In the genomic region with DNA sequence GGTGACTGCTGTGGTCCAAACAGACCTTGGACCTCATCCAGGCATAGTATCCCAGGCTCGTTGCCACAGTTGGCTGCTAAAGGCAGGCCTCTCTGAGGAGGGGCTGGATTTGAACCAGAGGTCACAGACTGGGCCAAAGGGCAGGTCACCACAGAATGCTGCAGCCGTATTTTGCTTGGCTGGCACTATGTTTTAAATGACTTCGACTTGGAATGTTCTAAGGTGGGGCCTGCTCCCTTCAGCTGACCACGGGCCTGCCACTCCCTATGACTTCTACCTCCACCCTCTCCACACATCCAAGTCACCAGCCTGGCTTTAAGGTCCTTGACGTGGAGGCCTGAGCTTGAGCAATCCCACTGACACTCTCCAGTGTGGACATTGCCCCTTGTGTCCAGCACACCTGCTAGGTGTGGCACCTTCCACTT, we compare ENCODE assay signal across 12 mouse cellular contexts. TPM values are rescaled to one million over a fixed set of nuclear protein-coding genes. Genes with fewer than 3 reads are reported as not detected.
DNase-seq lines count a peak whose midpoint lies in the region; ATAC-seq and TF ChIP-seq lines count a peak whose summit lies in the region.
"Had no signal": no experiment of that assay in that cellular context is flagged by ENCODE, and none has a peak within 500 bp of the region (broad histone marks: within the 10 kb centered on the region; RNA-seq: fewer than 3 reads in every experiment).

No protein-coding gene starts in this region.

- TF ChIP-seq POLR2A in liver, adult 2 months (IDR thresholded peaks at IDR 0.05; ENCODE audit: extremely low read depth, insufficient read depth, low read length): no peak

- 14% methylated on average over 5 of the region's 5 CpGs for WGBS in liver, adult 2 months
- WGBS in liver, embryonic 11.5 days: 63% methylated on average over 5 of the region's 5 CpGs
- WGBS in stomach, postnatal 0 days: 45% methylated on average over 5 of the region's 5 CpGs

- H3K79me2 ChIP-seq in liver, adult 2 months (ENCODE audit: control insufficient read depth, insufficient read depth, low read length): no peaks in the 10 kb centered on the region

- no peak overlapping the region for H3K4me3 ChIP-seq in liver, adult 2 months (ENCODE audit: insufficient read depth, low read depth, low read length)
- H3K4me3 ChIP-seq in liver, embryonic 11.5 days (ENCODE audit: low read depth, low read length): no peak overlapping the region
- H3K4me3 ChIP-seq in stomach, postnatal 0 days (ENCODE audit: low read depth, low read length): no peak overlapping the region
- H3K4me3 ChIP-seq: forebrain, embryonic 10.5 days; limb, embryonic 15.5 days had no signal

- no peak overlapping the region for H3K4me2 ChIP-seq in liver, embryonic 11.5 days
- H3K4me2 ChIP-seq in stomach, postnatal 0 days (replicated peaks; ENCODE audit: low read depth): no peak overlapping the region
- H3K4me2 ChIP-seq: limb, embryonic 15.5 days had no signal

- no peaks in the 10 kb centered on the region for H3K27me3 ChIP-seq in liver, adult 2 months (ENCODE audit: control insufficient read depth, insufficient read depth, low read length)
- no peaks in the 10 kb centered on the region for H3K27me3 ChIP-seq in liver, embryonic 11.5 days (replicated peaks; ENCODE audit: control insufficient read depth, insufficient read depth, low read length)
- no peaks in the 10 kb centered on the region for H3K27me3 ChIP-seq in stomach, postnatal 0 days (ENCODE audit: control insufficient read depth, insufficient read depth, low read length)
- H3K27me3 ChIP-seq: limb, embryonic 15.5 days had no signal

- H3K4me1 ChIP-seq in liver, adult 2 months (ENCODE audit: control insufficient read depth, insufficient read depth, low read length): peaks cover 2% of the 10 kb centered on the region; the same call in 1 of the 2 replicates
- no peaks in the 10 kb centered on the region for H3K4me1 ChIP-seq in liver, embryonic 11.5 days (replicated peaks; ENCODE audit: control insufficient read depth, insufficient read depth, low read length)
- H3K4me1 ChIP-seq in stomach, postnatal 0 days (replicated peaks; ENCODE audit: control insufficient read depth, insufficient read depth): 0 out of 2 replicates have a peak, but pooled peaks cover 4% of the 10 kb centered on the region
- H3K4me1 ChIP-seq: forebrain, embryonic 10.5 days; limb, embryonic 15.5 days had no signal

- peak; percentile 86 for DNase-seq in liver, adult 2 months (ENCODE audit: extremely low read depth, low read depth, low spot score)
- no peak for DNase-seq in liver, embryonic 11.5 days (ENCODE audit: low spot score)
- peak; percentile 51 for DNase-seq in heart, postnatal 4 days
- DNase-seq in kidney, postnatal 4 days: peak; percentile 45 to 62
- peak; percentile 74 for DNase-seq in stomach, postnatal 0 days (ENCODE audit: low spot score)
- no peak for DNase-seq in right cerebral cortex, postnatal 25 days
- no peak for DNase-seq in layer of hippocampus, postnatal 36 days

- H3K36me3 ChIP-seq in liver, adult 2 months (ENCODE audit: control insufficient read depth, insufficient read depth, low read length): no peaks in the 10 kb centered on the region
- H3K36me3 ChIP-seq in liver, embryonic 11.5 days (ENCODE audit: control insufficient read depth, insufficient read depth, low read length): no peaks in the 10 kb centered on the region
- H3K36me3 ChIP-seq in stomach, postnatal 0 days (ENCODE audit: control insufficient read depth, insufficient read depth, low read length): no peaks in the 10 kb centered on the region
- H3K36me3 ChIP-seq: forebrain, embryonic 10.5 days; limb, embryonic 15.5 days had no signal

- TF ChIP-seq CTCF in liver, adult 2 months (IDR thresholded peaks at IDR 0.05; ENCODE audit: low read depth, low read length): no peak
- no peak for TF ChIP-seq CTCF in stomach, postnatal 0 days (IDR thresholded peaks at IDR 0.05; ENCODE audit: low read depth)

- no peak for TF ChIP-seq EP300 in stomach, postnatal 0 days (optimal IDR thresholded peaks at IDR 0.05)

- no peaks in the 10 kb centered on the region for H3K9me3 ChIP-seq in liver, embryonic 11.5 days (ENCODE audit: control insufficient read depth, low read length)
- no peaks in the 10 kb centered on the region for H3K9me3 ChIP-seq in stomach, postnatal 0 days (ENCODE audit: control insufficient read depth, low read length)
- H3K9me3 ChIP-seq: forebrain, embryonic 10.5 days; limb, embryonic 15.5 days had no signal

- no peak for ATAC-seq in liver, embryonic 11.5 days (replicated peaks; ENCODE audit: low FRiP score)
- peak; percentile 96 for ATAC-seq in stomach, postnatal 0 days (ENCODE audit: low FRiP score, low TSS enrichment)

- no peak overlapping the region for H3K9ac ChIP-seq in liver, adult 2 months (ENCODE audit: low read depth, low read length)
- H3K9ac ChIP-seq in liver, embryonic 11.5 days (ENCODE audit: low read depth, low read length): no peak overlapping the region
- no peak overlapping the region for H3K9ac ChIP-seq in stomach, postnatal 0 days (ENCODE audit: low read length)
- H3K9ac ChIP-seq: limb, embryonic 15.5 days had no signal

- no peak overlapping the region for H3K27ac ChIP-seq in liver, adult 2 months (replicated peaks; ENCODE audit: insufficient read depth, low read depth, low read length)
- H3K27ac ChIP-seq in liver, embryonic 11.5 days (ENCODE audit: low read depth, low read length): no peak overlapping the region
- no peak overlapping the region for H3K27ac ChIP-seq in stomach, postnatal 0 days (replicated peaks)
- H3K27ac ChIP-seq: forebrain, embryonic 10.5 days; limb, embryonic 15.5 days had no signal

RNA-seq across cellular contexts. Expression of gene Rasl12, which starts 10.6 kb away (rescaled TPM):
- 0.09 and 0.13 TPM in 2 replicates for total RNA-seq in liver, adult 2 months (2014; rRNA removed)
- 0.17 and 0.32 TPM in 2 replicates for polyA plus RNA-seq in liver, adult 2 months (2012; rRNA removed)
- polyA plus RNA-seq in liver, embryonic 11.5 days (2014; fragmentation: Nextera tagmentation; extraction: Ambion mirVana): 1.4 TPM in 2 replicates
- total RNA-seq in heart, postnatal 4 days (2021): 10 to 100 TPM in 1 of 2 experiments, 1 to 10 TPM in 1; 10.0 to 10.7 TPM
- polyA plus RNA-seq in stomach, postnatal 0 days (2015; fragmentation: Nextera tagmentation; extraction: Ambion mirVana): 3.7 and 3.9 TPM in 2 replicates
- total RNA-seq in layer of hippocampus, postnatal 36 days (2021): 1 to 10 TPM; 3.3 to 3.7 TPM

RNA-seq across cellular contexts. Expression of gene Slc51b, which starts 13.9 kb away (rescaled TPM):
- total RNA-seq in liver, adult 2 months (2014; rRNA removed): 2.9 and 3.2 TPM in 2 replicates
- 0.14 and 0.22 TPM in 2 replicates for polyA plus RNA-seq in liver, adult 2 months (2012; rRNA removed)
- polyA plus RNA-seq in liver, embryonic 11.5 days (2014; fragmentation: Nextera tagmentation; extraction: Ambion mirVana): not detected in 2 replicates
- total RNA-seq in heart, postnatal 4 days (2021): not detected
- polyA plus RNA-seq in stomach, postnatal 0 days (2015; fragmentation: Nextera tagmentation; extraction: Ambion mirVana): not detected in 2 replicates
- not detected for total RNA-seq in layer of hippocampus, postnatal 36 days (2021)
- total RNA-seq: midbrain, postnatal 0 days had no signal
- polyA plus RNA-seq: brain, embryonic 14.5 days; forebrain, embryonic 10.5 days; gonadal fat pad, adult 2 months; limb, embryonic 15.5 days; midbrain, postnatal 0 days had no signal

RNA-seq across cellular contexts. Expression of gene Kbtbd13, which starts 17.4 kb away (rescaled TPM):
- total RNA-seq in liver, adult 2 months (2014; rRNA removed): 0.20 and 0.28 TPM in 2 replicates
- 0.14 and 0.49 TPM in 2 replicates for polyA plus RNA-seq in liver, adult 2 months (2012; rRNA removed)
- polyA plus RNA-seq in liver, embryonic 11.5 days (2014; fragmentation: Nextera tagmentation; extraction: Ambion mirVana): 0.43 and 0.81 TPM in 2 replicates
- 1 to 10 TPM; 1.1 to 1.2 TPM for total RNA-seq in heart, postnatal 4 days (2021)
- 0.38 and 0.49 TPM in 2 replicates for polyA plus RNA-seq in stomach, postnatal 0 days (2015; fragmentation: Nextera tagmentation; extraction: Ambion mirVana)
- total RNA-seq in layer of hippocampus, postnatal 36 days (2021): under 1 TPM; 0.22 to 0.25 TPM

RNA-seq across cellular contexts. Expression of gene Mtfmt, which starts 26.7 kb away (rescaled TPM):
- total RNA-seq in liver, adult 2 months (2014; rRNA removed): 5.5 and 5.8 TPM in 2 replicates
- polyA plus RNA-seq in liver, adult 2 months (2012; rRNA removed): 5.8 and 6.0 TPM in 2 replicates
- polyA plus RNA-seq in liver, embryonic 11.5 days (2014; fragmentation: Nextera tagmentation; extraction: Ambion mirVana): 20.2 and 20.3 TPM in 2 replicates
- 1 to 10 TPM; 7.6 to 8.8 TPM for total RNA-seq in heart, postnatal 4 days (2021)
- 11.5 and 12.4 TPM in 2 replicates for polyA plus RNA-seq in stomach, postnatal 0 days (2015; fragmentation: Nextera tagmentation; extraction: Ambion mirVana)
- 10 to 100 TPM; 17.9 to 20.2 TPM for total RNA-seq in layer of hippocampus, postnatal 36 days (2021)

RNA-seq across cellular contexts. Expression of gene Ubap1l, which starts 48.0 kb away (rescaled TPM):
- 0.18 TPM in 1 of 2 replicates, not detected in the other for total RNA-seq in liver, adult 2 months (2014; rRNA removed)
- polyA plus RNA-seq in liver, adult 2 months (2012; rRNA removed): 0.12 and 0.22 TPM in 2 replicates
- 0.19 and 0.30 TPM in 2 replicates for polyA plus RNA-seq in liver, embryonic 11.5 days (2014; fragmentation: Nextera tagmentation; extraction: Ambion mirVana)
- under 1 TPM in 1 of 2 experiments, not detected in 1; 0.36 TPM for total RNA-seq in heart, postnatal 4 days (2021)
- not detected in 2 replicates for polyA plus RNA-seq in stomach, postnatal 0 days (2015; fragmentation: Nextera tagmentation; extraction: Ambion mirVana)
- total RNA-seq in layer of hippocampus, postnatal 36 days (2021): 1 to 10 TPM; 3.5 to 4.9 TPM

Comparison
In these comparisons a context has a peak if more than half of its experiments do, and no peak if none do; other contexts are left out.
1. DNase-seq: peak in liver, adult 2 months (single experiment), heart, postnatal 4 days (single experiment), kidney, postnatal 4 days (2 of 2) and stomach, postnatal 0 days (single experiment); none in liver, embryonic 11.5 days (single experiment), right cerebral cortex, postnatal 25 days (single experiment) and layer of hippocampus, postnatal 36 days (0 of 2).